Mouse (Mus musculus) kidney, embryonic 15.5 days (tissue): ENCODE results near the gene Arntl. TPM values are rescaled to one million over a fixed set of nuclear protein-coding genes. Genes with fewer than 3 reads are reported as not detected.

Experiments used
- ATAC-seq: fragments of 200-750 bp; cut with Nextera tagmentation; replicated peaks from 2 replicates; pipeline ENCODE4 v1.8.0; 2017; ENCODE audit warnings: moderate TSS enrichment; ENCODE audit not compliant: low FRiP score
- H3K27ac ChIP-seq: fragments of 300-500 bp; sonication (generic); 2 replicates; pipeline ENCODE4 v1.5.1; 2015; ENCODE audit warnings: mild to moderate bottlenecking, inconsistent platforms
- H3K27me3 ChIP-seq: fragments of 300-500 bp; sonication (generic); 2 replicates; pipeline ENCODE4 v1.6.1; 2015; ENCODE audit warnings: inconsistent platforms
- H3K36me3 ChIP-seq: fragments of 300-500 bp; sonication (generic); 2 replicates; pipeline ENCODE4 v1.6.1; 2015; ENCODE audit warnings: inconsistent platforms
- H3K4me1 ChIP-seq: fragments of 300-500 bp; sonication (generic); 2 replicates; pipeline ENCODE4 v1.6.1; 2015; ENCODE audit warnings: inconsistent platforms
- H3K4me2 ChIP-seq: fragments of 300-500 bp; sonication (generic); 2 replicates; pipeline ENCODE4 v1.6.1; 2015; ENCODE audit warnings: moderate library complexity, mild to moderate bottlenecking, inconsistent platforms
- H3K4me3 ChIP-seq: fragments of 300-500 bp; sonication (generic); replicated peaks from 2 replicates; pipeline ENCODE4 v1.5.1; 2015; ENCODE audit warnings: mild to moderate bottlenecking, inconsistent platforms
- H3K9ac ChIP-seq: fragments of 300-500 bp; sonication (generic); 2 replicates; pipeline ENCODE4 v1.6.1; 2015; ENCODE audit warnings: mild to moderate bottlenecking, inconsistent platforms
- H3K9me3 ChIP-seq: fragments of 300-500 bp; sonication (generic); replicated peaks from 2 replicates; pipeline ENCODE4 v1.6.1; 2016; ENCODE audit warnings: inconsistent platforms
- WGBS: fragments of 180-500 bp; shearing (Covaris S2); methylation state at CpG from one replicate; pipeline ENCODE4 v1.1.7; 2015; ENCODE audit warnings: mixed read lengths; 5-methylcytosine and 5-hydroxymethylcytosine counted together
- polyA plus RNA-seq: library from polyadenylated mRNA; unstranded; fragments of >200 nt; fragmentation: Nextera tagmentation; extraction: Ambion mirVana; gene quantifications from 2 replicates; pipeline ENCODE4 v1.2.1, GENCODE M21; 2015

Gene Arntl
- polyA plus RNA-seq, 1 experiment from 2014 or later = 9.3 TPM

GRCm38 (mm10) chr7:113334036-113334435 is 126.8 kb downstream of the Arntl start:
- no peak for ATAC-seq
- Histone ChIP-seq H3K4me3 (no peak overlapping the region), H3K4me1 (no peaks in the 10 kb centered on the region), H3K36me3 (0 out of 2 replicates have a peak, but pooled peaks cover 2% of the 10 kb centered on the region), H3K27me3 (no peaks in the 10 kb centered on the region), H3K4me2 (no peak overlapping the region), H3K27ac (no peak overlapping the region), H3K9ac (no peak overlapping the region), H3K9me3 (no peaks in the 10 kb centered on the region)

DNA sequence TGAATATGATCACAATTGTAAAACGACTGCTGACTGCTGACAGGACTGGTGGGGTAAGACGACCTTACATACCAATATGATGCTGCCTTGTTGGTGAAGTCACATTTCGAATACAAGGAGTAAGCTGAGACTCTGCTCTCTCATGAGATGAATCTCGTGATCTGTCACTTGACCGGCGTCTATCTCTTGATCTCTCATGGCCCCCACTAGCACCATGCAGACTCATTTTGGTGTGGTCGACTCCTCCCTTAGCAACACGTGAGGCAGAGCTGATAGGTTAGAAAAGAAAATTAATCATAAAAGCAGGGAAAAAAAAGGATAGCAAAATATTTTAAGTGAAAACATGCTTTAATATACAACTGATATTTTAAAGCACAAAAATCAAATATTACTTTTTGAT is 128.0 kb downstream of the Arntl start:
- WGBS = 77% methylated on average over 8 of the region's 8 CpGs
- H3K27ac ChIP-seq = no peak overlapping the region
- H3K36me3 ChIP-seq = 0 out of 2 replicates have a peak, but pooled peaks cover 2% of the 10 kb centered on the region
- no peaks in the 10 kb centered on the region for H3K27me3 ChIP-seq
- no peaks in the 10 kb centered on the region for H3K9me3 ChIP-seq
- ATAC-seq = no peak
- no peak overlapping the region for H3K4me2 ChIP-seq
- no peaks in the 10 kb centered on the region for H3K4me1 ChIP-seq
- H3K4me3 ChIP-seq = no peak overlapping the region
- H3K9ac ChIP-seq = no peak overlapping the region

- H3K4me3 ChIP-seq = no peak overlapping the region
- H3K4me1 ChIP-seq = no peaks in the 10 kb centered on the region
- no peak overlapping the region for H3K4me2 ChIP-seq
- H3K9me3 ChIP-seq = no peaks in the 10 kb centered on the region
- no peaks in the 10 kb centered on the region for H3K27me3 ChIP-seq
- 36% methylated on average over 4 of the region's 4 CpGs for WGBS
- no peak overlapping the region for H3K27ac ChIP-seq
- no peaks in the 10 kb centered on the region for H3K36me3 ChIP-seq
- ATAC-seq = no peak
- no peak overlapping the region for H3K9ac ChIP-seq
These were observed 140.0 kb downstream of the Arntl start for GRCm38 (mm10) chr7:113347271-113347670.

GRCm38 (mm10) chr7:113347694-113348093 is 140.4 kb downstream of the Arntl start:
- Histone ChIP-seq H3K4me2 (no peak overlapping the region), H3K9me3 (no peaks in the 10 kb centered on the region), H3K9ac (no peak overlapping the region), H3K27me3 (no peaks in the 10 kb centered on the region), H3K36me3 (no peaks in the 10 kb centered on the region), H3K4me3 (no peak overlapping the region), H3K27ac (no peak overlapping the region), H3K4me1 (no peaks in the 10 kb centered on the region)
- 97% methylated on average over 2 of the region's 2 CpGs for WGBS
- no peak for ATAC-seq

- H3K9me3 ChIP-seq = no peaks in the 10 kb centered on the region
- H3K4me2 ChIP-seq = no peak overlapping the region
- H3K4me1 ChIP-seq = no peaks in the 10 kb centered on the region
- no peak for ATAC-seq
- no peaks in the 10 kb centered on the region for H3K36me3 ChIP-seq
- no peak overlapping the region for H3K9ac ChIP-seq
- 83% methylated on average over 1 of the region's 1 CpGs for WGBS
- no peak overlapping the region for H3K27ac ChIP-seq
- H3K27me3 ChIP-seq = no peaks in the 10 kb centered on the region
- H3K4me3 ChIP-seq = no peak overlapping the region
These were observed 141.8 kb downstream of the Arntl start for GRCm38 (mm10) chr7:113349089-113349488.

Other genes starting within 250 kb of the Arntl start
- gene Btbd10, start 161.9 kb downstream of the Arntl start, polyA plus RNA-seq = 21.9 and 22.2 TPM in 2 replicates
- gene Pth, start 181.1 kb downstream of the Arntl start, polyA plus RNA-seq = not detected in 2 replicates